Mouse (Mus musculus) MEL (cell line): Measurements from ENCODE around the gene Serpinb6b. TPM values are rescaled to one million over a fixed set of nuclear protein-coding genes. Genes with fewer than 3 reads are reported as not detected.
"Not testable (repeated sequence)": the region's sequence is repeated elsewhere in the genome, so short reads cannot be mapped to it uniquely, and the experiment has no call there.

Source experiments
- DNase-seq: peaks from one replicate; pipeline ENCODE4 v3.0.0; 2011; ENCODE audit warnings: low read depth, low spot score
- H3K27ac ChIP-seq: 2 replicates; pipeline ENCODE4 v1.5.1; 2012; ENCODE audit warnings: low read depth, mild to moderate bottlenecking, control low read depth, low read length, moderate library complexity; ENCODE audit not compliant: control insufficient read depth
- H3K27me3 ChIP-seq, 2 experiments: fragments of 150-350 bp in 1 of 2; sonication (generic) in 1 of 2; 2 replicates each; pipeline ENCODE4 v1.6.1; 2012; ENCODE audit warnings: low read length in 2 of 2, mild to moderate bottlenecking in 2 of 2, improper control_type of control experiment in 1 of 2, moderate library complexity in 1 of 2; ENCODE audit not compliant: insufficient read depth in 2 of 2, control insufficient read depth in 1 of 2
- H3K36me3 ChIP-seq, 2 experiments: 2 replicates each; pipeline ENCODE4 v1.6.1; 2012 to 2014; ENCODE audit warnings: low read length in 2 of 2, improper control_type of control experiment in 1 of 2, inconsistent platforms in 1 of 2, mild to moderate bottlenecking in 1 of 2; ENCODE audit not compliant: insufficient read depth in 2 of 2, control insufficient read depth in 1 of 2
- H3K4me1 ChIP-seq, 2 experiments: fragments of 150-350 bp in 1 of 2; sonication (generic) in 1 of 2; 2 replicates each; pipeline ENCODE4 v1.6.1; 2012; ENCODE audit warnings: low read length in 2 of 2, improper control_type of control experiment in 1 of 2, mild to moderate bottlenecking in 1 of 2; ENCODE audit not compliant: insufficient read depth in 2 of 2, control insufficient read depth in 1 of 2
- H3K4me3 ChIP-seq, 2 experiments: fragments of 150-350 bp in 1 of 2; sonication (generic) in 1 of 2; 2 replicates each; pipeline ENCODE4 v1.5.1; 2012; ENCODE audit warnings: low read depth in 2 of 2, low read length in 2 of 2, mild to moderate bottlenecking in 2 of 2, moderate library complexity in 2 of 2, control low read depth in 1 of 2, improper control_type of control experiment in 1 of 2; ENCODE audit not compliant: control insufficient read depth in 1 of 2, insufficient read depth in 1 of 2
- H3K79me2 ChIP-seq: 2 replicates; pipeline ENCODE4 v1.6.1; 2012; ENCODE audit warnings: mild to moderate bottlenecking, low read length, moderate library complexity; ENCODE audit not compliant: control insufficient read depth, poor library complexity, insufficient read depth
- H3K9ac ChIP-seq: 2 replicates; pipeline ENCODE4 v1.6.1; 2012; ENCODE audit warnings: low read depth, mild to moderate bottlenecking, control low read depth, low read length, moderate library complexity; ENCODE audit not compliant: control insufficient read depth, poor library complexity, severe bottlenecking
- H3K9me3 ChIP-seq: fragments of 150-350 bp; sonication (generic); replicated peaks from 2 replicates; pipeline ENCODE4 v1.6.1; 2012; ENCODE audit warnings: mild to moderate bottlenecking, low read length, improper control_type of control experiment, moderate library complexity; ENCODE audit not compliant: insufficient read depth
- CHD1 ChIP-seq: IDR thresholded peaks from 2 replicates; pipeline ENCODE4 v1.6.1; 2012; ENCODE audit warnings: low read depth, mild to moderate bottlenecking, inconsistent platforms, low read length, improper control_type of control experiment
- E2F4 ChIP-seq: IDR thresholded peaks from 2 replicates; pipeline ENCODE4 v1.6.1; 2011; ENCODE audit warnings: low read depth, low read length, improper control_type of control experiment, borderline replicate concordance
- ETS1 ChIP-seq: IDR thresholded peaks from 2 replicates; pipeline ENCODE4 v1.6.1; 2012; ENCODE audit warnings: low read depth, mild to moderate bottlenecking, inconsistent platforms, low read length, improper control_type of control experiment, moderate library complexity
- GABPA ChIP-seq: IDR thresholded peaks from 2 replicates; pipeline ENCODE4 v1.6.1; 2012; ENCODE audit warnings: low read depth, mild to moderate bottlenecking, inconsistent platforms, low read length, improper control_type of control experiment, moderate library complexity
- HCFC1 ChIP-seq: IDR thresholded peaks from 2 replicates; pipeline ENCODE4 v1.6.1; 2012; ENCODE audit warnings: low read depth, mild to moderate bottlenecking, inconsistent platforms, low read length, improper control_type of control experiment, moderate library complexity
- KAT2A ChIP-seq: conservative IDR thresholded peaks from 2 replicates; pipeline ENCODE4 v1.6.1; 2012; ENCODE audit warnings: low read depth, low read length, improper control_type of control experiment, inconsistent platforms
- MXI1 ChIP-seq: IDR thresholded peaks from 2 replicates; pipeline ENCODE4 v1.6.1; 2011; ENCODE audit warnings: mild to moderate bottlenecking, low read depth, low read length, improper control_type of control experiment
- RAD21 ChIP-seq: IDR thresholded peaks from 2 replicates; pipeline ENCODE4 v1.6.1; 2011; ENCODE audit warnings: mild to moderate bottlenecking, low read depth, low read length, improper control_type of control experiment
- SMC3 ChIP-seq: IDR thresholded peaks from 2 replicates; pipeline ENCODE4 v1.6.1; 2011; ENCODE audit warnings: low read depth, low read length, improper control_type of control experiment
- TBP ChIP-seq: IDR thresholded peaks from 2 replicates; pipeline ENCODE4 v1.8.0; 2011; ENCODE audit warnings: low read depth, low read length, improper control_type of control experiment
- polyA plus RNA-seq, 2 experiments: library from polyadenylated mRNA; stranded (reverse) in 1 of 2; unstranded in 1 of 2; fragments of >175 nt in 1 of 2; fragments of >200 nt in 1 of 2; gene quantifications; 2 replicates each; pipeline versions ENCODE4 v1.2.1 to v1.2.4; 2012; ENCODE audit warnings: low replicate concordance in 2 of 2, low read depth in 1 of 2; ENCODE audit not compliant: insufficient read length in 2 of 2, insufficient read depth in 1 of 2, missing spikeins in 1 of 2
- total RNA-seq: library from RNA; depleted of rRNA; stranded (reverse); fragments of 300-350 nt; gene quantifications from 2 replicates; pipeline ENCODE4 v1.2.3, GENCODE M21; 2012

Gene Serpinb6b
- total and polyA plus RNA-seq, 3 experiments = 0.27 to 1.2 TPM; not detected in 1

GRCm38 (mm10) chr13:32934706-32935381 is 30.2 kb upstream of the Serpinb6b start:
- peak; percentile 17 for DNase-seq
- no peak overlapping the region for H3K27ac ChIP-seq
- peaks cover 3 to 5% of the 10 kb centered on the region in 2 experiments; a peak in 3 of 4 replicates for H3K27me3 ChIP-seq

DNA sequence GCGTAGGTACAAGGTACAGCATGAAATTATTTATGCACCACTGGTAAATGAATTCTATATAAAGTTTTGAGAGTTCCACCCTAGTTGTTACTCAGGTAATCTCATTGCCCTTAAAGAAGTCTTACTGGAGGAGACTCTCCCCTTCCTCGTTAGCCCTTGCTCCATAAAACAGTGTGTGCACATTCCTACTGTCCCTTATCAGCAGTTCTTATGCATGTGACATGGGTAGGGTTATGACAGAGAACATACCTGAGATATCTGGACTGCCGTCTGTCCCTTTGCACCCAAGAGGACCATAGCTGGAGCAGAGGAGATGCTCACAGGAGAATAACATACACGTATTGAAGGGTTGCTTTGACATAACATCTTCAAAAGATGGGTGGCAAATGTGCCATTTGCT is 26.7 kb upstream of the Serpinb6b start:
- not testable (repeated sequence) for H3K9ac ChIP-seq, H3K36me3 ChIP-seq, H3K4me1 ChIP-seq, H3K79me2 ChIP-seq, H3K27me3 ChIP-seq, H3K9me3 ChIP-seq, DNase-seq, H3K27ac ChIP-seq, H3K4me3 ChIP-seq

More at GRCm38 (mm10) chr13:32934706-32935381, 30.2 kb upstream of the Serpinb6b start:
- H3K79me2 ChIP-seq = no peaks in the 10 kb centered on the region
- H3K36me3 ChIP-seq = no peaks in the 10 kb centered on the region
- no peaks in the 10 kb centered on the region for H3K9me3 ChIP-seq
- H3K4me3 ChIP-seq = no peak overlapping the region
- no peaks in the 10 kb centered on the region for H3K4me1 ChIP-seq
- no peak overlapping the region for H3K9ac ChIP-seq
- TF ChIP-seq TBP (no peak), HCFC1 (no peak), KAT2A (no peak), ETS1 (no peak), MXI1 (no peak), RAD21 (no peak), SMC3 (no peak), E2F4 (no peak), CHD1 (no peak), GABPA (no peak)

DNA sequence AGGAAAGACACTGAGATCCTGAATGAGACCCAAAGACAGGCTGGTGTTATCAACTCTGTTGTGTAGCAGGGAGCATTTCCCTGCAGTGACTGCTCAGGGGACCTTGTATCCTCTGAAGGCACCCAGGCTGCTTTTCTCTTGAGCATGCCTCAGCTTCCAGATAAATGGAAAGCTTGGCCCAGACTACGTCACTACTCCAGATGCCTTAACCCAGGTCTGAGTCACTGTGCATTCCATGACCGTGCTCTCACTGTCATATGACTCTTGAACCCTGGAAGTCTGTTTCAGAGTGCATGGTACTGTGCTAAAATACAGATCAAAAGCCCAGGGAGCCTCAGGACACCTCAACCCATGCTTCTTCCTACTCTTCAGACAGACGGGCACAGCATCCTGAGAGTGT is 25.8 kb upstream of the Serpinb6b start:
- not testable (repeated sequence) for DNase-seq, H3K9ac ChIP-seq, H3K4me3 ChIP-seq, H3K36me3 ChIP-seq, H3K79me2 ChIP-seq, H3K9me3 ChIP-seq, H3K4me1 ChIP-seq, H3K27me3 ChIP-seq, H3K27ac ChIP-seq
